Comparison of ENCODE assay signal across 8 mouse cellular contexts in genomic region chr11:119909436-119909835, GRCm38 (mm10). TPM values are rescaled to one million over a fixed set of nuclear protein-coding genes. Genes with fewer than 3 reads are reported as not detected.
DNase-seq lines count a peak whose midpoint lies in the region; ATAC-seq lines count a peak whose summit lies in the region.

No protein-coding gene starts in this region.

- peaks cover 11% of the 10 kb centered on the region for H3K4me1 ChIP-seq in intestine, embryonic 14.5 days (replicated peaks; ENCODE audit: control insufficient read depth, insufficient read depth, low read length)
- H3K4me1 ChIP-seq in liver, embryonic 11.5 days (replicated peaks; ENCODE audit: control insufficient read depth, insufficient read depth, low read length) = peaks cover 17% of the 10 kb centered on the region
- peaks cover 32% of the 10 kb centered on the region for H3K4me1 ChIP-seq in neural tube, embryonic 13.5 days (replicated peaks)

- intact Hi-C loops in gastrocnemius, postnatal 14 days (cut with DNase I; ENCODE audit: low total_unique reads) = loop anchor here (5.0 kb wide), 1 partner anchor 83 kb away; no protein-coding TSS in a partner anchor

- DNase-seq in left cerebral cortex, adult 18-20 months (ENCODE audit: low spot score in 2 of 2) = peak; percentile 71 to 84
- no peak for DNase-seq in left cerebral cortex, adult 11 months (ENCODE audit: low spot score)
- peak; percentile 39 for DNase-seq in c-Kit-positive CD71-positive TER-119-negative erythroid progenitor cells, embryonic 14.5 days (ENCODE audit: low read depth)
- DNase-seq in gastrocnemius, postnatal 14 days = peak; percentile 66
- DNase-seq in intestine, embryonic 14.5 days (ENCODE audit: low spot score) = peak; percentile 93
- DNase-seq in liver, embryonic 11.5 days (ENCODE audit: low spot score) = peak; percentile 79
- DNase-seq in thymus, postnatal 10 days (ENCODE audit: low spot score in 2 of 2) = peak; percentile 57 to 86

- peaks cover 11% of the 10 kb centered on the region for H3K27me3 ChIP-seq in intestine, embryonic 14.5 days (replicated peaks; ENCODE audit: control insufficient read depth, insufficient read depth, low read length)
- no peaks in the 10 kb centered on the region for H3K27me3 ChIP-seq in liver, embryonic 11.5 days (replicated peaks; ENCODE audit: control insufficient read depth, insufficient read depth, low read length)
- H3K27me3 ChIP-seq in neural tube, embryonic 13.5 days = 0 out of 2 replicates have a peak, but pooled peaks cover 5% of the 10 kb centered on the region

- H3K9me3 ChIP-seq in intestine, embryonic 14.5 days (ENCODE audit: control insufficient read depth, low read length) = no peaks in the 10 kb centered on the region
- H3K9me3 ChIP-seq in liver, embryonic 11.5 days (ENCODE audit: control insufficient read depth, low read length) = no peaks in the 10 kb centered on the region
- no peaks in the 10 kb centered on the region for H3K9me3 ChIP-seq in neural tube, embryonic 13.5 days

- H3K27ac ChIP-seq in intestine, embryonic 14.5 days (ENCODE audit: low read depth) = no peak overlapping the region
- no peak overlapping the region; the same call in 1 of the 2 replicates for H3K27ac ChIP-seq in liver, embryonic 11.5 days (ENCODE audit: low read depth, low read length)
- H3K27ac ChIP-seq in neural tube, embryonic 13.5 days (replicated peaks) = no peak overlapping the region

- H3K4me3 ChIP-seq in intestine, embryonic 14.5 days (ENCODE audit: low read depth, low read length) = no peak overlapping the region
- no peak overlapping the region for H3K4me3 ChIP-seq in liver, embryonic 11.5 days (ENCODE audit: low read depth, low read length)
- H3K4me3 ChIP-seq in neural tube, embryonic 13.5 days = no peak overlapping the region

- H3K9ac ChIP-seq in intestine, embryonic 14.5 days (ENCODE audit: low read length) = no peak overlapping the region
- no peak overlapping the region for H3K9ac ChIP-seq in liver, embryonic 11.5 days (ENCODE audit: low read depth, low read length)
- no peak overlapping the region for H3K9ac ChIP-seq in neural tube, embryonic 13.5 days

- H3K36me3 ChIP-seq in intestine, embryonic 14.5 days (ENCODE audit: control insufficient read depth, insufficient read depth, low read length) = no peaks in the 10 kb centered on the region
- H3K36me3 ChIP-seq in liver, embryonic 11.5 days (ENCODE audit: control insufficient read depth, insufficient read depth, low read length) = no peaks in the 10 kb centered on the region
- H3K36me3 ChIP-seq in neural tube, embryonic 13.5 days = no peaks in the 10 kb centered on the region

- H3K4me2 ChIP-seq in intestine, embryonic 14.5 days (ENCODE audit: low read length) = peak overlapping the region; percentile 18
- peak overlapping the region; percentile 46 for H3K4me2 ChIP-seq in liver, embryonic 11.5 days
- H3K4me2 ChIP-seq in neural tube, embryonic 13.5 days = 0 out of 2 replicates have a peak overlapping the region, but pooled peaks have one; percentile 1

- 2% methylated on average over 5 of the region's 5 CpGs for WGBS in intestine, embryonic 14.5 days
- WGBS in liver, embryonic 11.5 days = under 1% methylated on average over 5 of the region's 5 CpGs
- WGBS in neural tube, embryonic 13.5 days = 0% methylated on average over 5 of the region's 5 CpGs

- no peak for ATAC-seq in intestine, embryonic 14.5 days (replicated peaks; ENCODE audit: low FRiP score, low TSS enrichment, low read depth)
- no peak for ATAC-seq in liver, embryonic 11.5 days (replicated peaks; ENCODE audit: low FRiP score)
- ATAC-seq in neural tube, embryonic 13.5 days (ENCODE audit: low read depth) = no peak

RNA-seq across cellular contexts. Expression of gene Chmp6, which starts 3.8 kb away (rescaled TPM):
- total RNA-seq in left cerebral cortex, adult 18-20 months (2021) = 10 to 100 TPM; 37.1 to 41.8 TPM
- 10 to 100 TPM; 22.7 to 25.2 TPM for total RNA-seq in gastrocnemius, postnatal 14 days (2021)
- 80.8 and 87.3 TPM in 2 replicates for polyA plus RNA-seq in intestine, embryonic 14.5 days (2014; fragmentation: Nextera tagmentation; extraction: Ambion mirVana)
- polyA plus RNA-seq in liver, embryonic 11.5 days (2014; fragmentation: Nextera tagmentation; extraction: Ambion mirVana) = 70.1 and 77.2 TPM in 2 replicates
- polyA plus RNA-seq in neural tube, embryonic 13.5 days (2015; fragmentation: Nextera tagmentation; extraction: Ambion mirVana) = 97.5 and 102 TPM in 2 replicates

RNA-seq across cellular contexts. Expression of gene Baiap2, which starts 33.1 kb away (rescaled TPM):
- total RNA-seq in left cerebral cortex, adult 18-20 months (2021) = 100 to 1,000 TPM; 220 to 272 TPM
- total RNA-seq in gastrocnemius, postnatal 14 days (2021) = 1 to 10 TPM; 3.4 to 3.9 TPM
- polyA plus RNA-seq in intestine, embryonic 14.5 days (2014; fragmentation: Nextera tagmentation; extraction: Ambion mirVana) = 15.2 and 17.5 TPM in 2 replicates
- polyA plus RNA-seq in liver, embryonic 11.5 days (2014; fragmentation: Nextera tagmentation; extraction: Ambion mirVana) = 9.7 and 10.2 TPM in 2 replicates
- 11.1 and 12.7 TPM in 2 replicates for polyA plus RNA-seq in neural tube, embryonic 13.5 days (2015; fragmentation: Nextera tagmentation; extraction: Ambion mirVana)
